Comparison of ENCODE assay signal across 7 mouse cellular contexts in genomic region chr10:86600843-86601242, GRCm38 (mm10).
DNase-seq lines count a peak whose midpoint lies in the region; ATAC-seq and TF ChIP-seq lines count a peak whose summit lies in the region.
"Not testable (repeated sequence)": the region's sequence is repeated elsewhere in the genome, so short reads cannot be mapped to it uniquely, and the experiment has no call there.

No protein-coding gene starts in this region.

- WGBS in heart, postnatal 0 days: 37% methylated on average over 7 of the region's 7 CpGs
- WGBS in lung, adult 2 months: 42% methylated on average over 7 of the region's 7 CpGs

- H3K4me1 ChIP-seq in heart, postnatal 0 days (ENCODE audit: control insufficient read depth, insufficient read depth); lung, adult 2 months (ENCODE audit: control insufficient read depth, insufficient read depth, low read length): not testable (repeated sequence)

- H3K4me3 ChIP-seq in heart, postnatal 0 days (ENCODE audit: low read depth, low read length); lung, adult 2 months (replicated peaks; ENCODE audit: extremely low read depth, low read depth, low read length): not testable (repeated sequence)

- not testable (repeated sequence) for H3K9me3 ChIP-seq in heart, postnatal 0 days (replicated peaks; ENCODE audit: control insufficient read depth, low read length)

- TF ChIP-seq POLR2A in lung, adult 2 months (IDR thresholded peaks at IDR 0.05; ENCODE audit: borderline replicate concordance, extremely low read depth, low read depth, low read length): not testable (repeated sequence)

- not testable (repeated sequence) for ATAC-seq in heart, postnatal 0 days (ENCODE audit: insufficient read depth, low read depth)

- TF ChIP-seq EP300 in heart, postnatal 0 days (IDR thresholded peaks at IDR 0.05; ENCODE audit: low read depth): not testable (repeated sequence)

- H3K4me2 ChIP-seq in heart, postnatal 0 days (ENCODE audit: low read depth, low read length): not testable (repeated sequence)

- H3K27ac ChIP-seq in heart, postnatal 0 days (ENCODE audit: low read depth): not testable (repeated sequence)

- TF ChIP-seq CTCF in heart, postnatal 0 days (IDR thresholded peaks at IDR 0.05; ENCODE audit: low read depth): peak; percentile 29
- TF ChIP-seq CTCF in lung, adult 2 months (IDR thresholded peaks at IDR 0.05; ENCODE audit: insufficient read depth, low read length): 0 out of 2 replicates have a peak, but pooled peaks have one; percentile 2

- H3K27me3 ChIP-seq in heart, postnatal 0 days (ENCODE audit: control insufficient read depth, insufficient read depth, low read length): not testable (repeated sequence)

- DNase-seq in ES-CJ7 (ENCODE audit: low read depth, low spot score): peak; percentile 15
- DNase-seq in adrenal gland, postnatal 14 days: peak; percentile 22
- peak; percentile 4 to 15 for DNase-seq in cerebellum, postnatal 14 days
- DNase-seq in heart, postnatal 0 days (ENCODE audit: low spot score); lung, adult 2 months: not testable (repeated sequence)
- peak; percentile 15 for DNase-seq in kidney, postnatal 10 days
- peak; percentile 4 for DNase-seq in retina, postnatal 1 day

- H3K9ac ChIP-seq in heart, postnatal 0 days (replicated peaks; ENCODE audit: low read depth, low read length): not testable (repeated sequence)

- H3K36me3 ChIP-seq in heart, postnatal 0 days (replicated peaks; ENCODE audit: control insufficient read depth, insufficient read depth, low read length): not testable (repeated sequence)
